ENCODE assay signal across 13 mouse cellular contexts in the genomic region with DNA sequence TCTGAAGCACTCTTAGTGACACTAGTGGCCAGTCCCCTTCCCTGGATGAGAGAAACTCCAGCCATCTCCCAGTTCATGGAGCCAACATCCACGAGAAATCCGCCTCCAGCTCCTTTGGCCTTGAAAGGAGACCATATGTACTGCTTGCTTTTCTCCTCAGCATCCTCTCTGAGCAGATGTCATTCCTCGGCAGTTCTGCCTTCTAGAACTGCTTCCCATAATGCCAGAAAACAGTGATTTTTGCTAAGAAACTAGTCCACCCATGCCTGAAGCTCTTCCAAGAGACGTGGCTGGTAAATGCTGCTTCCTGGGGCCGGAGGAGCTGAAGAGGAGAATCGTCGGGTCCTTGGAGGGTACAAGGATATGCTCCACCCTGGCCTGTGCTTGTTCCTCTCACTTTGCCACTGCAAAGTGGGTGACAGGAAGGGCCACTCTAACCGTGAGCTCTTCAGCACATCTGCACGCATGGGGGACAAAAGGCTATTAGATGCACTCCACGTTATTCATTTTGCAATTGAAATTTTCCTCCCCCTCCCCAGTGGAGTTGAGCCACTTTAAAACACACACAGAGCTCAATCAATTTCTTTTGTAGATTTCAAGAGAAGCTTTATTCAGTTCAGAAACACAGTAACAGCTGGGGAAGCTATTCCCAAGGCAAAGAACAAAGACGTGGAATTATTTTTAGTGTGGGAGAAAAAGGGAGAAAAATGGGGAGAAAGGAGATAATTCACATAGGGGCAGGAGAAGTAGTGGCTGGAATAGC. TPM values are rescaled to one million over a fixed set of nuclear protein-coding genes. Genes with fewer than 3 reads are reported as not detected.
DNase-seq lines count a peak whose midpoint lies in the region; ATAC-seq and TF ChIP-seq lines count a peak whose summit lies in the region.
"Had no signal": no experiment of that assay in that cellular context is flagged by ENCODE, and none has a peak within 500 bp of the region (broad histone marks: within the 10 kb centered on the region; RNA-seq: fewer than 3 reads in every experiment).

No protein-coding gene starts in this region.

- no peaks in the 10 kb centered on the region for H3K4me1 ChIP-seq in forebrain, embryonic 14.5 days (ENCODE audit: control insufficient read depth, insufficient read depth, low read length)
- H3K4me1 ChIP-seq in midbrain, postnatal 0 days (ENCODE audit: insufficient read depth, low read length) = no peaks in the 10 kb centered on the region; the same call in 1 of the 2 replicates
- no peaks in the 10 kb centered on the region for H3K4me1 ChIP-seq in lung, postnatal 0 days (ENCODE audit: insufficient read depth, low read depth, low read length)
- H3K4me1 ChIP-seq: kidney, embryonic 15.5 days had no signal

- H3K36me3 ChIP-seq in forebrain, embryonic 14.5 days (ENCODE audit: control insufficient read depth, insufficient read depth, low read length) = no peaks in the 10 kb centered on the region
- no peaks in the 10 kb centered on the region for H3K36me3 ChIP-seq in midbrain, postnatal 0 days (ENCODE audit: insufficient read depth, low read length)
- H3K36me3 ChIP-seq in lung, postnatal 0 days (ENCODE audit: insufficient read depth, low read length) = no peaks in the 10 kb centered on the region
- H3K36me3 ChIP-seq: hindbrain, embryonic 12.5 days; kidney, embryonic 15.5 days; liver, embryonic 12.5 days had no signal

- TF ChIP-seq EP300 in lung, postnatal 0 days (IDR thresholded peaks at IDR 0.05) = no peak

- intact Hi-C loops in left cerebral cortex, postnatal 36 days (cut with DNase I) = no loop called here
- intact Hi-C loops in left cerebral cortex, postnatal 14 days (cut with DNase I) = no loop called here

- no peak for TF ChIP-seq CTCF in midbrain, postnatal 0 days (IDR thresholded peaks at IDR 0.05)
- TF ChIP-seq CTCF in lung, postnatal 0 days (IDR thresholded peaks at IDR 0.05) = no peak

- H3K4me2 ChIP-seq in forebrain, embryonic 14.5 days (ENCODE audit: low read length) = no peak overlapping the region
- no peak overlapping the region for H3K4me2 ChIP-seq in midbrain, postnatal 0 days (ENCODE audit: low read depth, low read length, poor library complexity, severe bottlenecking)
- no peak overlapping the region for H3K4me2 ChIP-seq in lung, postnatal 0 days (replicated peaks; ENCODE audit: low read depth, low read length)
- H3K4me2 ChIP-seq: hindbrain, embryonic 12.5 days; kidney, embryonic 15.5 days; liver, embryonic 12.5 days had no signal

- 48% methylated on average over 11 of the region's 11 CpGs for WGBS in forebrain, embryonic 14.5 days
- WGBS in midbrain, postnatal 0 days = 49% methylated on average over 11 of the region's 11 CpGs
- 60% methylated on average over 11 of the region's 11 CpGs for WGBS in lung, postnatal 0 days

- H3K9ac ChIP-seq in forebrain, embryonic 14.5 days (ENCODE audit: low read length) = no peak overlapping the region
- H3K9ac ChIP-seq in midbrain, postnatal 0 days (replicated peaks; ENCODE audit: low read length, poor library complexity, severe bottlenecking) = no peak overlapping the region
- H3K9ac ChIP-seq in lung, postnatal 0 days (replicated peaks; ENCODE audit: low read depth) = no peak overlapping the region
- H3K9ac ChIP-seq: hindbrain, embryonic 12.5 days; kidney, embryonic 15.5 days; liver, embryonic 12.5 days had no signal

- no peak overlapping the region for H3K4me3 ChIP-seq in forebrain, embryonic 14.5 days (ENCODE audit: low read depth, low read length)
- no peak overlapping the region for H3K4me3 ChIP-seq in midbrain, postnatal 0 days (ENCODE audit: low read depth, low read length)
- H3K4me3 ChIP-seq in lung, postnatal 0 days (ENCODE audit: low read depth, low read length) = no peak overlapping the region
- H3K4me3 ChIP-seq: hindbrain, embryonic 12.5 days; kidney, embryonic 15.5 days; liver, embryonic 12.5 days; megakaryocyte, embryonic 14.5 days had no signal

- peak overlapping the region; percentile 73; the same call in 1 of the 2 replicates for H3K27ac ChIP-seq in forebrain, embryonic 14.5 days (ENCODE audit: low read depth, low read length)
- H3K27ac ChIP-seq in midbrain, postnatal 0 days (ENCODE audit: low read depth, low read length) = 0 out of 2 replicates have a peak overlapping the region, but pooled peaks have one; percentile 26
- H3K27ac ChIP-seq in lung, postnatal 0 days (ENCODE audit: low read length) = no peak overlapping the region
- H3K27ac ChIP-seq: hindbrain, embryonic 12.5 days; kidney, embryonic 15.5 days; liver, embryonic 12.5 days had no signal

- H3K9me3 ChIP-seq in forebrain, embryonic 14.5 days (replicated peaks; ENCODE audit: control insufficient read depth, low read length) = no peaks in the 10 kb centered on the region
- no peaks in the 10 kb centered on the region for H3K9me3 ChIP-seq in midbrain, postnatal 0 days (ENCODE audit: low read length)
- H3K9me3 ChIP-seq in lung, postnatal 0 days (ENCODE audit: low read length) = no peaks in the 10 kb centered on the region
- H3K9me3 ChIP-seq: hindbrain, embryonic 12.5 days; kidney, embryonic 15.5 days; liver, embryonic 12.5 days; megakaryocyte, embryonic 14.5 days had no signal

- ATAC-seq in forebrain, embryonic 14.5 days = peak; percentile 70
- ATAC-seq in midbrain, postnatal 0 days (ENCODE audit: low FRiP score) = no peak
- no peak for ATAC-seq in lung, postnatal 0 days
- ATAC-seq: liver, embryonic 12.5 days had no signal

- H3K27me3 ChIP-seq in forebrain, embryonic 14.5 days (replicated peaks; ENCODE audit: control insufficient read depth, insufficient read depth, low read length) = no peaks in the 10 kb centered on the region
- H3K27me3 ChIP-seq in midbrain, postnatal 0 days (ENCODE audit: insufficient read depth, low read length) = no peaks in the 10 kb centered on the region
- no peaks in the 10 kb centered on the region for H3K27me3 ChIP-seq in lung, postnatal 0 days (replicated peaks; ENCODE audit: insufficient read depth, low read length)
- H3K27me3 ChIP-seq: hindbrain, embryonic 12.5 days; kidney, embryonic 15.5 days; liver, embryonic 12.5 days had no signal

- DNase-seq in frontal cortex, postnatal 36 days (ENCODE audit: low spot score in 2 of 2) = peak; percentile 50 to 64
- DNase-seq in frontal cortex, postnatal 25 days (ENCODE audit: low spot score in 2 of 2) = no peak
- DNase-seq in left cerebral cortex, postnatal 36 days (ENCODE audit: low spot score in 2 of 2) = peak; percentile 37 to 61
- no peak for DNase-seq in left cerebral cortex, postnatal 14 days (ENCODE audit: low spot score in 2 of 2)
- DNase-seq in forebrain, embryonic 14.5 days (ENCODE audit: low spot score) = peak; percentile 54
- no peak for DNase-seq in midbrain, postnatal 0 days (ENCODE audit: low spot score)
- no peak for DNase-seq in lung, postnatal 0 days (ENCODE audit: low spot score)
- DNase-seq: cerebellum, adult 11-12 months; thymus, postnatal 4 days had no signal

RNA-seq across cellular contexts. Expression of gene Dglucy, which starts 16.0 kb away (rescaled TPM):
- 1 to 10 TPM; 8.0 to 9.3 TPM for total RNA-seq in left cerebral cortex, postnatal 36 days (2021)
- total RNA-seq in left cerebral cortex, postnatal 14 days (2021) = 1 to 10 TPM; 6.5 to 6.7 TPM
- 2.7 and 3.8 TPM in 2 replicates for polyA plus RNA-seq in forebrain, embryonic 14.5 days (2014; fragmentation: Nextera tagmentation; extraction: Ambion mirVana)
- 3.6 and 5.4 TPM in 2 replicates for total RNA-seq in midbrain, postnatal 0 days (2014; rRNA removed)
- polyA plus RNA-seq in midbrain, postnatal 0 days (2015; fragmentation: Nextera tagmentation; extraction: Ambion mirVana) = 2.0 and 2.2 TPM in 2 replicates
- 2.1 and 3.3 TPM in 2 replicates for polyA plus RNA-seq in lung, postnatal 0 days (2015; fragmentation: Nextera tagmentation; extraction: Ambion mirVana)

RNA-seq across cellular contexts. Expression of gene Rps6ka5, which starts 36.1 kb away (rescaled TPM):
- total RNA-seq in left cerebral cortex, postnatal 36 days (2021) = 10 to 100 TPM; 20.2 to 24.6 TPM
- total RNA-seq in left cerebral cortex, postnatal 14 days (2021) = 10 to 100 TPM; 13.2 to 17.8 TPM
- 10.3 and 11.7 TPM in 2 replicates for polyA plus RNA-seq in forebrain, embryonic 14.5 days (2014; fragmentation: Nextera tagmentation; extraction: Ambion mirVana)
- total RNA-seq in midbrain, postnatal 0 days (2014; rRNA removed) = 12.6 TPM in 2 replicates
- polyA plus RNA-seq in midbrain, postnatal 0 days (2015; fragmentation: Nextera tagmentation; extraction: Ambion mirVana) = 3.8 and 4.9 TPM in 2 replicates
- 2.3 and 2.7 TPM in 2 replicates for polyA plus RNA-seq in lung, postnatal 0 days (2015; fragmentation: Nextera tagmentation; extraction: Ambion mirVana)

Comparison
In these comparisons a context has a peak if more than half of its experiments do, and no peak if none do; other contexts are left out.
1. DNase-seq: peak in frontal cortex, postnatal 36 days (2 of 2), left cerebral cortex, postnatal 36 days (2 of 2) and forebrain, embryonic 14.5 days (single experiment); none in frontal cortex, postnatal 25 days (0 of 2), left cerebral cortex, postnatal 14 days (0 of 2), midbrain, postnatal 0 days (single experiment) and lung, postnatal 0 days (single experiment).